Mouse (Mus musculus) urinary bladder, adult 18-20 months (tissue): ENCODE measurements around the gene Lingo1.
A peak's percentile ranks its signal among the peaks of the same experiment; 100 is the strongest.

Experiments used
- DNase-seq, 2 experiments: peaks; one replicate each; pipeline ENCODE4 v3.0.0; 2022; ENCODE audit warnings: low spot score in 2 of 2, mixed read lengths in 2 of 2

Lingo1 gene

GRCm38 (mm10) chr9:56795721-56796655 is at the start of gene Lingo1:
Gene Lingo1 (minus strand): TSS chr9:56796468.
- DNase-seq = no peak

GRCm38 (mm10) chr9:56844644-56845043 is 48.4 kb upstream of the Lingo1 start:
- no peak for DNase-seq

GRCm38 (mm10) chr9:56843679-56844188 is 47.5 kb upstream of the Lingo1 start:
- peak in 1 of 2 experiments; percentile 45 for DNase-seq

- DNase-seq = no peak
Measured at GRCm38 (mm10) chr9:56842303-56842719, 46.0 kb upstream of the Lingo1 start.

GRCm38 (mm10) chr9:56841864-56842263 is 45.6 kb upstream of the Lingo1 start:
- DNase-seq = no peak

- no peak for DNase-seq
Measured at GRCm38 (mm10) chr9:56840721-56841120, 44.5 kb upstream of the Lingo1 start.

GRCm38 (mm10) chr9:56835152-56835551 is 38.9 kb upstream of the Lingo1 start:
- no peak for DNase-seq

GRCm38 (mm10) chr9:56832900-56833299 is 36.6 kb upstream of the Lingo1 start:
- DNase-seq = no peak

- DNase-seq = no peak
Measured at GRCm38 (mm10) chr9:56831904-56832303, 35.6 kb upstream of the Lingo1 start.

- DNase-seq = no peak
Measured at GRCm38 (mm10) chr9:56830162-56830561, 33.9 kb upstream of the Lingo1 start.

- DNase-seq = no peak
Measured at GRCm38 (mm10) chr9:56828841-56829240, 32.6 kb upstream of the Lingo1 start.

GRCm38 (mm10) chr9:56828146-56828545 is 31.9 kb upstream of the Lingo1 start:
- DNase-seq = no peak

- DNase-seq = no peak
Measured at GRCm38 (mm10) chr9:56825476-56826213, 29.4 kb upstream of the Lingo1 start.

- no peak for DNase-seq
Measured at GRCm38 (mm10) chr9:56824900-56825299, 28.6 kb upstream of the Lingo1 start.

GRCm38 (mm10) chr9:56810916-56811315 is 14.6 kb upstream of the Lingo1 start:
- no peak for DNase-seq

GRCm38 (mm10) chr9:56807990-56808389 is 11.7 kb upstream of the Lingo1 start:
- DNase-seq = no peak

GRCm38 (mm10) chr9:56803146-56803545 is 6.9 kb upstream of the Lingo1 start:
- DNase-seq = no peak

- peak; percentile 24 to 39 for DNase-seq
Measured at GRCm38 (mm10) chr9:56797876-56798275, 1.6 kb upstream of the Lingo1 start.

- DNase-seq = no peak
Measured at GRCm38 (mm10) chr9:56796656-56797131, 426 bp upstream of the Lingo1 start.

GRCm38 (mm10) chr9:56791696-56792261 is 4.5 kb downstream of the Lingo1 start:
- DNase-seq = no peak

- no peak for DNase-seq
Measured at GRCm38 (mm10) chr9:56784576-56784975, 11.7 kb downstream of the Lingo1 start.
